Mouse (Mus musculus) kidney, adult 2 months (tissue): ENCODE results near the gene Pde4d.

ENCODE experiments used
- CTCF ChIP-seq: fragments of 200-500 bp; conservative IDR thresholded peaks from 2 replicates; pipeline ENCODE4 v1.5.1; 2011; ENCODE audit warnings: low read depth, mild to moderate bottlenecking, control low read depth, low read length, moderate library complexity, mixed read lengths; ENCODE audit not compliant: insufficient read depth, insufficient read length
- POLR2A ChIP-seq: fragments of 200-500 bp; IDR thresholded peaks from one replicate; pipeline ENCODE4 v1.6.1; 2011; ENCODE audit warnings: low read depth, low read length, control low read depth

- no peak for TF ChIP-seq CTCF
- TF ChIP-seq POLR2A: no peak
Measured at GRCm38 (mm10) chr13:108952911-108953310, 503.2 kb downstream of the Pde4d start.
